Mouse (Mus musculus): ENCODE results near the gene Ctcfl. TPM values are rescaled to one million over a fixed set of nuclear protein-coding genes. Genes with fewer than 3 reads are reported as not detected.

The Ctcfl gene
- total and polyA plus RNA-seq, 3 experiments, result 0.13 TPM; not detected in 2

DNA sequence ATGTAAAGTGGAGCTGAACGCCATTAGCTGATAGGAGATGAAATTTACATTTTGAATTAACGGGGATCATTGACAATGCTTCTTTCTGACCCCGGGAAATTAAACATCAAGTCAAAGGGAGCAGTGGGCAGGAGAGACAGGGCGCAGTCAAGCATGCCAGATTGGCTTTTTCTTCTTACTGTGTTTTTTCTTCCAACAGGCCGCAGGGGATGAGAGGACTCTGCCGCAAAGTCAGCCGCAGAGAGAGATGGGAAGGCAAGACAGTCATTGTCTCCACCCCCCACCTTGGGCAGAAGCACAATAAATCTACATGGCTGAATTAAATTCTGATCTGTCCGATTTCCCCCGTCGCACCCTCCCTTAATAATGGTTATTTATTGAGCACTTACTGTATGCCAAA lies 46.0 kb upstream of the Ctcfl start:
- no peak for TF ChIP-seq HCFC1 (IDR thresholded peaks at IDR 0.05; ENCODE audit: low read depth, low read length)
- no peak for TF ChIP-seq MXI1 (IDR thresholded peaks at IDR 0.05; ENCODE audit: low read depth, low read length)
- TF ChIP-seq GATA1 (IDR thresholded peaks at IDR 0.05; ENCODE audit: low read depth, low read length), result no peak
- TF ChIP-seq RAD21 (IDR thresholded peaks at IDR 0.05; ENCODE audit: low read depth, low read length), result no peak
- no peaks in the 10 kb centered on the region for H3K9me3 ChIP-seq (replicated peaks; ENCODE audit: insufficient read depth, low read length)
- H3K36me3 ChIP-seq (ENCODE audit: control insufficient read depth in 1 of 2, insufficient read depth in 2 of 2, low read length in 2 of 2), result no peaks in the 10 kb centered on the region
- no peak overlapping the region for H3K4me3 ChIP-seq (ENCODE audit: control insufficient read depth in 1 of 2, insufficient read depth in 1 of 2, low read depth in 2 of 2, low read length in 2 of 2)
- no peaks in the 10 kb centered on the region for H3K79me2 ChIP-seq (ENCODE audit: control insufficient read depth, insufficient read depth, low read length, poor library complexity)
- H3K4me1 ChIP-seq (ENCODE audit: control insufficient read depth in 1 of 2, insufficient read depth in 2 of 2, low read length in 2 of 2), result no peaks in the 10 kb centered on the region
- no peak overlapping the region for H3K9ac ChIP-seq (ENCODE audit: control insufficient read depth, low read depth, low read length, poor library complexity, severe bottlenecking)
- H3K27me3 ChIP-seq (ENCODE audit: control insufficient read depth in 1 of 2, insufficient read depth in 2 of 2, low read length in 2 of 2), result no peaks in the 10 kb centered on the region
- DNase-seq (ENCODE audit: low read depth, low spot score), result no peak
- no peak overlapping the region for H3K27ac ChIP-seq (ENCODE audit: control insufficient read depth, low read depth, low read length)

DNA sequence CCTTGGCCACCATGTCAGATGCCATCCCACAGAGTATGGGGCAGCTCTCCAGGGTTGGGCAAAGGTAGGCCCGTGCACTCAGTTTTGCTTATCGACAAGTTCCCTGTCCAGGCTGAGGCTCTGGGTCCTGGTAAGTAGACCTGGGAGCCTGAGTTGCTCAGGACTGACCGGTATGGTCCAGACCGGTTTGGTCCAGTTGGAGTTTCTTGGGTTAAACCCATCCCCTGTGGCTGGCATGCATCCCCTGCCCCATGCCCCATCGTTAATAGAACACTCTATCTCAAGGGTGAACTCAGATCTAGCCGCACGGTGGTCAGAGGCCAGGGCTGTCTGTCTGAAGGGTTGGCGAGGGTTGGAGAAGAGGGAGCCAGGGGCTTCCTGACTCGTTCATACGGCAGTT lies 45.6 kb upstream of the Ctcfl start:
- H3K27me3 ChIP-seq (ENCODE audit: control insufficient read depth in 1 of 2, insufficient read depth in 2 of 2, low read length in 2 of 2), result no peaks in the 10 kb centered on the region
- no peaks in the 10 kb centered on the region for H3K4me1 ChIP-seq (ENCODE audit: control insufficient read depth in 1 of 2, insufficient read depth in 2 of 2, low read length in 2 of 2)
- H3K36me3 ChIP-seq (ENCODE audit: control insufficient read depth in 1 of 2, insufficient read depth in 2 of 2, low read length in 2 of 2), result no peaks in the 10 kb centered on the region
- H3K79me2 ChIP-seq (ENCODE audit: control insufficient read depth, insufficient read depth, low read length, poor library complexity), result no peaks in the 10 kb centered on the region
- H3K27ac ChIP-seq (ENCODE audit: control insufficient read depth, low read depth, low read length), result no peak overlapping the region
- DNase-seq (ENCODE audit: low read depth, low spot score), result no peak
- no peaks in the 10 kb centered on the region for H3K9me3 ChIP-seq (replicated peaks; ENCODE audit: insufficient read depth, low read length)
- TF ChIP-seq GABPA (IDR thresholded peaks at IDR 0.05; ENCODE audit: low read depth, low read length), result no peak
- TF ChIP-seq USF2 (IDR thresholded peaks at IDR 0.05; ENCODE audit: borderline replicate concordance in 1 of 2, insufficient read depth in 1 of 2, low read depth in 1 of 2, low read length in 2 of 2), result no peak
- no peak for TF ChIP-seq ZKSCAN1 (IDR thresholded peaks at IDR 0.05; ENCODE audit: low read depth, low read length)
- TF ChIP-seq POLR2AphosphoS5 (IDR thresholded peaks at IDR 0.05; ENCODE audit: borderline replicate concordance, low read depth, low read length), result no peak
- no peak for TF ChIP-seq ZC3H11A (IDR thresholded peaks at IDR 0.05; ENCODE audit: low read depth, low read length)
- no peak for TF ChIP-seq RCOR1 (IDR thresholded peaks at IDR 0.05; ENCODE audit: low read depth, low read length)
- no peak for TF ChIP-seq CTCF (IDR thresholded peaks at IDR 0.05 in 2 of 3, conservative IDR thresholded peaks at IDR 0.05 in 1 of 3; ENCODE audit: control insufficient read depth in 1 of 3, insufficient read depth in 1 of 3, low read depth in 2 of 3, low read length in 3 of 3, poor library complexity in 1 of 3, severe bottlenecking in 1 of 3)
- no peak for TF ChIP-seq CHD1 (IDR thresholded peaks at IDR 0.05; ENCODE audit: low read depth, low read length)
- no peak for TF ChIP-seq GATA1 (IDR thresholded peaks at IDR 0.05; ENCODE audit: low read depth, low read length)
- TF ChIP-seq EP300 (IDR thresholded peaks at IDR 0.05; ENCODE audit: low read depth in 1 of 2, low read length in 2 of 2), result no peak
- H3K4me3 ChIP-seq (ENCODE audit: control insufficient read depth in 1 of 2, insufficient read depth in 1 of 2, low read depth in 2 of 2, low read length in 2 of 2), result no peak overlapping the region
- H3K9ac ChIP-seq (ENCODE audit: control insufficient read depth, low read depth, low read length, poor library complexity, severe bottlenecking), result no peak overlapping the region

GRCm38 (mm10) chr2:173164358-173164757 lies 45.0 kb upstream of the Ctcfl start:
- Histone ChIP-seq H3K27me3 (ENCODE audit: control insufficient read depth in 1 of 2, insufficient read depth in 2 of 2, low read length in 2 of 2) (no peaks in the 10 kb centered on the region), H3K36me3 (ENCODE audit: control insufficient read depth in 1 of 2, insufficient read depth in 2 of 2, low read length in 2 of 2) (no peaks in the 10 kb centered on the region), H3K9me3 (replicated peaks; ENCODE audit: insufficient read depth, low read length) (no peaks in the 10 kb centered on the region), H3K9ac (ENCODE audit: control insufficient read depth, low read depth, low read length, poor library complexity, severe bottlenecking) (no peak overlapping the region), H3K27ac (ENCODE audit: control insufficient read depth, low read depth, low read length) (no peak overlapping the region), H3K79me2 (ENCODE audit: control insufficient read depth, insufficient read depth, low read length, poor library complexity) (no peaks in the 10 kb centered on the region), H3K4me1 (ENCODE audit: control insufficient read depth in 1 of 2, insufficient read depth in 2 of 2, low read length in 2 of 2) (no peaks in the 10 kb centered on the region), H3K4me3 (ENCODE audit: control insufficient read depth in 1 of 2, insufficient read depth in 1 of 2, low read depth in 2 of 2, low read length in 2 of 2) (no peak overlapping the region)
- TF ChIP-seq HCFC1 (IDR thresholded peaks at IDR 0.05; ENCODE audit: low read depth, low read length) (no peak), CTCF (IDR thresholded peaks at IDR 0.05 in 2 of 3, conservative IDR thresholded peaks at IDR 0.05 in 1 of 3; ENCODE audit: control insufficient read depth in 1 of 3, insufficient read depth in 1 of 3, low read depth in 2 of 3, low read length in 3 of 3, poor library complexity in 1 of 3, severe bottlenecking in 1 of 3) (peak in 2 of 3 experiments; percentile 16 to 32; a peak in 2 of 6 replicates), MAZ (IDR thresholded peaks at IDR 0.05; ENCODE audit: low read depth, low read length) (no peak)
- DNase-seq (ENCODE audit: low read depth, low spot score), result no peak

Measured in MEL (cell line).